Mouse (Mus musculus) limb, embryonic 11.5 days (tissue): ENCODE data around the gene Myh10. TPM values are rescaled to one million over a fixed set of nuclear protein-coding genes. Genes with fewer than 3 reads are reported as not detected.

Source experiments
- ATAC-seq: fragments of 200-750 bp; cut with Nextera tagmentation; 2 replicates; pipeline ENCODE4 v1.8.0; 2017; ENCODE audit warnings: low read depth; ENCODE audit not compliant: insufficient number of reproducible peaks, low FRiP score, low TSS enrichment
- DNase-seq: peaks from one replicate; pipeline ENCODE4 v3.0.0-alpha.2; 2015; ENCODE audit warnings: low spot score
- H3K27ac ChIP-seq: fragments of 300-500 bp; sonication (generic); replicated peaks from 2 replicates; pipeline ENCODE4 v1.5.1; 2014; ENCODE audit warnings: low read depth, mild to moderate bottlenecking, low read length
- H3K27me3 ChIP-seq: fragments of 300-500 bp; sonication (generic); 2 replicates; pipeline ENCODE4 v1.6.1; 2014; ENCODE audit warnings: mild to moderate bottlenecking, low read length, mixed read lengths; ENCODE audit not compliant: control insufficient read depth, insufficient read depth
- H3K36me3 ChIP-seq: fragments of 300-500 bp; sonication (generic); 2 replicates; pipeline ENCODE4 v1.6.1; 2014; ENCODE audit warnings: mild to moderate bottlenecking, low read length, moderate library complexity, mixed read lengths; ENCODE audit not compliant: control insufficient read depth, insufficient read depth
- H3K4me1 ChIP-seq: fragments of 300-500 bp; sonication (generic); 2 replicates; pipeline ENCODE4 v1.6.1; 2014; ENCODE audit warnings: low read length, mixed read lengths; ENCODE audit not compliant: control insufficient read depth, insufficient read depth
- H3K4me2 ChIP-seq: fragments of 300-500 bp; sonication (generic); 2 replicates; pipeline ENCODE4 v1.6.1; 2014; ENCODE audit warnings: low read depth, mild to moderate bottlenecking, moderate library complexity; ENCODE audit not compliant: severe bottlenecking
- H3K4me3 ChIP-seq: fragments of 300-500 bp; sonication (generic); 2 replicates; pipeline ENCODE4 v1.5.1; 2014; ENCODE audit warnings: low read depth, low read length
- H3K9ac ChIP-seq: fragments of 300-500 bp; sonication (generic); 2 replicates; pipeline ENCODE4 v1.6.1; 2014; ENCODE audit warnings: mild to moderate bottlenecking, low read length
- H3K9me3 ChIP-seq: fragments of 300-500 bp; sonication (generic); 2 replicates; pipeline ENCODE4 v1.6.1; 2016; ENCODE audit warnings: low read length; ENCODE audit not compliant: control insufficient read depth
- WGBS: fragments of 180-500 bp; shearing (Covaris S2); extraction: QIAGEN DNeasy Blood & Tissue Kit; methylation state at CpG from one replicate; pipeline ENCODE4 v1.1.7; 2014; 5-methylcytosine and 5-hydroxymethylcytosine counted together
- polyA plus RNA-seq: library from polyadenylated mRNA; unstranded; fragments of >200 nt; fragmentation: Nextera tagmentation; extraction: Ambion mirVana; gene quantifications from 2 replicates; pipeline ENCODE4 v1.2.1, GENCODE M21; 2014

Myh10 gene
- 148 and 172 TPM in 2 replicates for polyA plus RNA-seq

DNA sequence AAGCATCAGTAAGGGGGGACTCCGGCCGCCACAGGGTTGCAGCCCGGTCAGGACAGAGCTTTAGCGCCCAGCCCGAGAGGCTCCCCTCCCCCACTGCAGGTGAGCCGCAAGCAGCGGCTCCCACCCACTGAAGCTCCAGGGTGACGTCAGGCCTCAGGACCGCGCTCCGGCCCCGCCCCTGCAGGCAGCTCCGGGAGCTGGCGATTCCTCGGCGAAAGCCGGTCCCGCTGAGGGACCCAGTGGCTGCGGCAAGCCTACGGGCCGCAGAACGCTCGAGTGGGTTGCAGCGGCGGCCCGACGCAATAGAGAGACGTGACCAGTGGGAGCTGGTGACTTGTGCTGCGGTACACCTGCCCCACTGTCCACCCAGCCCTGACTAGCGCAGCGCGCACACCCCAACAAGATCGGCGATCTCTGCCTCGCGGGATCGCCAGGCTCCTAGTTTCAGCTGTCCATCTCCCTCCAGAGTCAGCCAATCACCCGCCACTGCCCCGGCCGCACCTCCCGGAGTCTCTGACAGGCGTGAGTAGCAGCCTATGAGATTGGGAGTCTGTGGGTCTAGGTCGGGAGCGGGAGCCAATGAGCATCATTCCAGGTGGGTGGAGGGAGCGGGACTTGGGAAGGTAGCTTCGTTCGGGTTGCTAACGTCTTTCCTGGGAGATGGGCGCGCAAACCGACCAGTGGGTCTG, at the start of gene Myh10:
Myh10 (plus strand) TSS at position 239 of the 689 bp plus-strand sequence.
- Histone ChIP-seq H3K4me3 (peak within 1 kb of the TSS; percentile 72), H3K4me1 (peaks cover 3% of the 10 kb centered on the region; the same call in 1 of the 2 replicates), H3K36me3 (no peaks in the 10 kb centered on the region), H3K27ac (peak within 1 kb of the TSS; percentile 93), H3K9me3 (no peaks in the 10 kb centered on the region), H3K4me2 (peak within 1 kb of the TSS; percentile 55), H3K9ac (peak within 1 kb of the TSS; percentile 87), H3K27me3 (no peaks in the 10 kb centered on the region)
- peak; percentile 99 for DNase-seq
- ATAC-seq: peak; percentile 100
- under 1% methylated on average over 51 of the region's 51 CpGs for WGBS

DNA sequence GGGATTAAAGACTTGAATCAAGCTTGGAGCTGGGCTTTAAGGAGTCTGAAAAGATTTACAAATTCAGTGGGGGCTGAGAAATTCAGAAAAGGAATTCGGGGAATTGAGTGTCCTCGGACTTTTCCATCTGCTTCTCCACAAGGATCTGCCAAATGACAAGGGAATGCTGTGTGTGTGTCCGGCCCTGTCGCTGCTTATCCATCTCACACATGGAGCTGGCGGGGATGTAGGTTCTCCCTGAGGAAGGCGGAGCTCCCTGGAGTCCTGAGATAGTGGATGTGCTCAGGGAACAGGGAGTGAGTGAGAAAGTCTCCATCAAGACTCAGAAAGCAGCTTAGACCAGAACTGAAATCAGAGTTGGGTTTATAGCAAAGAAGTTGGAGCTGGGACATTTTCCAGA, 46.6 kb upstream of the Myh10 start:
- H3K4me3 ChIP-seq: no peak overlapping the region
- no peaks in the 10 kb centered on the region for H3K9me3 ChIP-seq
- H3K27me3 ChIP-seq: no peaks in the 10 kb centered on the region
- 65% methylated on average over 6 of the region's 6 CpGs for WGBS
- H3K4me1 ChIP-seq: no peaks in the 10 kb centered on the region
- DNase-seq: no peak
- no peaks in the 10 kb centered on the region for H3K36me3 ChIP-seq
- no peak for ATAC-seq
- no peak overlapping the region for H3K27ac ChIP-seq
- H3K4me2 ChIP-seq: no peak overlapping the region
- no peak overlapping the region for H3K9ac ChIP-seq

DNA sequence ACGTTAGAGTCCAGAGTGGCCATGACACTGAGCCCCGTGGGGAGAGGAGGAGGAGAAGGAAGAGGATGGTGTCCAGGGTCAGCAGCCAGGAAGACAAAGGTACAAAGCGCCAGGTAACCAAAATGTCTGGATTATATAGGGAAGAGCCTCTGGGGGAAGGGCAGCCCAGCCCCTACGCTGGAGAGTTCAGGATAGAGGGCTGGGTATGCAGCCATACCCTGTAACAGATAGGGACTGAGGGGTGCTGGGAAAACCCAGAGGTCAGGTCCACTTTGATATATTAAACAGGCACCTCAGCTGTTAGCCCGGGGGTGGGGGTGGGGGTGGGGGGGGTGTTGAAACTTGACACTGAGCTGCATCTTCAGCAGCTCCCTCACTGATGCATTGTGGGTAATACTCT, 43.6 kb upstream of the Myh10 start:
- Histone ChIP-seq H3K27ac (no peak overlapping the region), H3K36me3 (no peaks in the 10 kb centered on the region), H3K27me3 (no peaks in the 10 kb centered on the region), H3K9me3 (no peaks in the 10 kb centered on the region), H3K9ac (no peak overlapping the region), H3K4me2 (no peak overlapping the region), H3K4me1 (no peaks in the 10 kb centered on the region), H3K4me3 (no peak overlapping the region)
- 66% methylated on average over 5 of the region's 5 CpGs for WGBS
- DNase-seq (no peak), ATAC-seq (no peak)

DNA sequence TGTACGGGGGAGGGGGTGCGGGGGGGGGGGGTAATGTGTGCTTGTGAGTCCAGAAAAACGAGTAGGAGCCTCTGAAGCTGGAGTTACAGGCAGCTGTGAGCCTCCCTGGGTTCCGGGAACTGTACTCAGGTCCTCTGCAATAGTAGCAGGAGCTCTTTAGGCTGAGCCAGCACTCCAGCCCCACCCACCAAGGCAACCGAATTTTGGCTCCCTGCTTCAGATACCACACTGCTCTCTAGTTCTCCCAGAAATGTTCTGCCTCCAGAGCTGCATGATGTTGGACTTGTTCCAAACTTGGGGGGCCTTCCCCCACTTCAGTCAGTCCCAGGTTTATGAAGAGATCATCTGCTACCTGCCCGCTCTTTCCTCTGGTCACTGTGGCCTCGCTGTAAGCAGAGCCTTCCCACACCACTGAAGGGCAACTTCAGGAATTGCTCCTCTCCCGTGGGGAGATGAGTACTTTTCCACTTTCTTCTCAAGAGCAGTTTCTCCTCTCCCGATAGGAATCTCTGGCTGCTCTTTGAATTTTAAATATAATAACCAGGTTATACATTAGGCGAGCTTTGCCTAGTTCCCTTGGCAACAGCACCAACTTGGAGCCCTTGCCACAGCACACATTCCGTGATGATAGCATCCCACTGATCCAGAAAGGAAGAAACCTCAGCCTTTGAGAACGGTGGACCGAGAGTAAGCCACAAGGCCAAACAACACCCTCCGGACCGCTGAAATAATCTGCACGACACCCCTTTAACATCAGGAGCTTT, 42.8 kb upstream of the Myh10 start:
- Histone ChIP-seq H3K4me1 (no peaks in the 10 kb centered on the region), H3K9me3 (no peaks in the 10 kb centered on the region), H3K4me2 (no peak overlapping the region), H3K27ac (no peak overlapping the region), H3K4me3 (no peak overlapping the region), H3K27me3 (no peaks in the 10 kb centered on the region), H3K36me3 (no peaks in the 10 kb centered on the region), H3K9ac (no peak overlapping the region)
- DNase-seq (no peak), ATAC-seq (no peak)
- WGBS: 79% methylated on average over 14 of the region's 16 CpGs

DNA sequence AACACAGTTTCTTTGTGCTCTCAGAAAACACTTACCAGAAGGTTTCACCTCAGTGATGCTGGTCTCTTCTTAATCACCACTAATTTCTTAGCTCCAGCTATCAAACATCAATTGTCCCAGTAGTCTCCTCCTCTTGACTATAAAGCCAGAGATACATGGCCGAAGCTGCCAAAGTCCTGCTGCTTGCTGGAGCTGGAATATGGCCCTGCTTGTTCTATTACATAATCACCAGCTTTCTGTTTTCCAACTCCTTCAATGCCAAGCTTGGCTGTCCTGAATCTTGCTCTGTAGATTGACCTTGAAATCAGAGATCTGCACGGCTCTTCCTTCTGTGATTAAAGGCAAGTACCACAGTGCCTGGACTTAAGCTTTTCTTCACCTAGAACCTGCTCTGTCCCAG, 39.8 kb upstream of the Myh10 start:
- no peak overlapping the region for H3K4me2 ChIP-seq
- no peak overlapping the region for H3K27ac ChIP-seq
- no peaks in the 10 kb centered on the region for H3K36me3 ChIP-seq
- ATAC-seq (no peak), DNase-seq (no peak)
- no peaks in the 10 kb centered on the region for H3K27me3 ChIP-seq
- WGBS: 80% methylated on average over 2 of the region's 2 CpGs
- no peaks in the 10 kb centered on the region for H3K9me3 ChIP-seq
- H3K4me1 ChIP-seq: peaks cover under 1% of the 10 kb centered on the region; the same call in 1 of the 2 replicates
- no peak overlapping the region for H3K9ac ChIP-seq
- H3K4me3 ChIP-seq: no peak overlapping the region

DNA sequence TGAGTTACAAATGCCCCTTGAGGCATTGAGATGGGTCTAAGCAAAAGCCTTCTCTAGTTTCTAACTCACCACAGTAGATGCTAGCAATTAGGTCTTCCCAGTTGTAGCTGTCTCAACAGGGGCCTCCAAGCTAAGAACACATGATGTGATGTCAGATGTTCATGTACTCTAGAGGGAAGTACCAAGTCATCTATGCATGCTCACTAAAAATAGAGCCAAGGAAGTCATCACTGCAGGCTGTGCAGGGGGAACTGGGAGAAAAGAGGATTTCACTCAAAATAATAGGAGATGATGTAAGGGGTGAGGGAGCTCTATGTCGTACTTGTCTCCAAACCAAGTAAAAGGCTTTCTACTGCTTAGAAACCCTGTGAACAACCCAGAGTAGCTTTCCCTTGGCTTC, 35.8 kb upstream of the Myh10 start:
- no peak for ATAC-seq
- H3K27me3 ChIP-seq: no peaks in the 10 kb centered on the region
- H3K36me3 ChIP-seq: no peaks in the 10 kb centered on the region
- no peak overlapping the region for H3K27ac ChIP-seq
- WGBS: 91% methylated on average over 1 of the region's 1 CpGs
- H3K9me3 ChIP-seq: no peaks in the 10 kb centered on the region
- peaks cover 12% of the 10 kb centered on the region for H3K4me1 ChIP-seq
- H3K4me3 ChIP-seq: no peak overlapping the region
- no peak overlapping the region for H3K4me2 ChIP-seq
- no peak overlapping the region for H3K9ac ChIP-seq
- DNase-seq: no peak

DNA sequence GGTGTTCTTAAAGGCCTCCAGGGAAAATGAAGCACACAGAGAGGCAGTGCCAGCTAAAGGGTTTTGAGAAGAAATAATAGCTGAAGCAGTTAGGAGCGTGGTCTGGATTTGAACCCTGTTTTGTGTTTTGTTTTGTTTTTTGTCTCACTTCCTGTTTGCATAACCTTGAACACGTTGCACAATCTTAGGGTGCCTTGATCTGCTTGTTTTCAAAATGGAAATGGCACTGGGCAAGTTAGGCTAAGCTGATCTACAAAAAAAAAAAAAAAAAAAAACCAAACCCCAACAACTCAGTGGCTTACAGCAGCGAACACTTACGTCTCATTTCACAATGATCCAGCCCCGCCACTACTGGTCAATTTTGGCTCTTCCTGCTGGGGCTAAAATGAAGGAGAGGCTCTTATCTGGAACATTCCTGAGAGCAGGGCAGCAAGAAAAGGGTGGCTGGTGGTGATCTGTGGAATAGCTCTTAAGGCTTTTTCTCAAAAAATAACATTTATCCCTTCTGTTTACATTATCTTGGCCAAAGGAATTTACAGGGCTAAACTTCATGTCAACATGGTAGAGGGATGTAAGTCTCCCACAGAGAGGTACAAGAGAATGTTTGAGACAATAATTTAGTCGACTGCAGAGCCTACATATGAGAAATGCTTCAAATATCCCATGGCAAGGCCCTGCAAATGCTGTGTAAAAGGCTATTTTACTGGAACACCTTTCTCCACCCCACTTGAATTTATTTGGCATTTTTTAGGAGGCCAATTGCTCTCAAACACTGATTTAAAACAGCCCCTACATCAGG, 34.3 kb upstream of the Myh10 start:
- DNase-seq (no peak), ATAC-seq (no peak)
- H3K9ac ChIP-seq: no peak overlapping the region
- H3K4me1 ChIP-seq: peaks cover 12% of the 10 kb centered on the region
- H3K4me3 ChIP-seq: no peak overlapping the region
- peak overlapping the region; percentile 42; the same call in 1 of the 2 replicates for H3K27ac ChIP-seq
- no peaks in the 10 kb centered on the region for H3K9me3 ChIP-seq
- H3K36me3 ChIP-seq: no peaks in the 10 kb centered on the region
- no peak overlapping the region for H3K4me2 ChIP-seq
- 56% methylated on average over 6 of the region's 6 CpGs for WGBS
- no peaks in the 10 kb centered on the region for H3K27me3 ChIP-seq

DNA sequence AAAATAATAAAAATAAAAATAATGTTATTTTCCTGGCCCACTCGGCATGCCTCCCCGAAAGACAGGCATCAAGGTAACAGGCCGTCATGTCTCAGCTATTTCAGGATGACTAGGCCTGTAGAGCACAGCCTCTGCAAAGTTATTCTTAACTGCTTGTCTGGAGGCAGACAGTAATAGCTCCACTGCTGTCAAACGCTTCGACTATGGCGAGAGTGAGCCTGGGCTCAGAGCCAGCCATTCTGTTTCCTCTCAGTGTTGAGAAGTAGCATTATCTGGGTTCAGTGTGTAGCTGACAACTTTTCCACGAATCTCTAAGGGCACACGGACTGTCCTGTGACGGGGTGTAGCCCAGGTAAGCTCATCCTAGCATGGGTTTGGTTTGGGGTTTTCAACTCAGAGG, 33.5 kb upstream of the Myh10 start:
- Histone ChIP-seq H3K4me3 (no peak overlapping the region), H3K9me3 (no peaks in the 10 kb centered on the region), H3K4me1 (peaks cover 12% of the 10 kb centered on the region), H3K27ac (0 out of 2 replicates have a peak overlapping the region, but pooled peaks have one; percentile 26), H3K9ac (no peak overlapping the region), H3K27me3 (no peaks in the 10 kb centered on the region), H3K36me3 (no peaks in the 10 kb centered on the region), H3K4me2 (no peak overlapping the region)
- whole genome bisulfite sequencing: 71% methylated on average over 9 of the region's 9 CpGs
- ATAC-seq (no peak), DNase-seq (no peak)
